Mouse (Mus musculus): Measurements from ENCODE around the gene Tpsb2. TPM values are rescaled to one million over a fixed set of nuclear protein-coding genes. Genes with fewer than 3 reads are reported as not detected.

Tpsb2 gene
- 1 to 10 TPM; 2.9 to 6.7 TPM for total RNA-seq (2021)
- long read RNA-seq, experiment 1, partial matches to known transcripts: 0 of 2 reads
- long read RNA-seq, experiment 1, other reads (novel, unspliced or antisense): 0 of 2 reads
- long read RNA-seq, experiment 2, partial matches to known transcripts: 0 of 3 reads
- long read RNA-seq, experiment 2, other reads (novel, unspliced or antisense): 0 of 3 reads

DNA sequence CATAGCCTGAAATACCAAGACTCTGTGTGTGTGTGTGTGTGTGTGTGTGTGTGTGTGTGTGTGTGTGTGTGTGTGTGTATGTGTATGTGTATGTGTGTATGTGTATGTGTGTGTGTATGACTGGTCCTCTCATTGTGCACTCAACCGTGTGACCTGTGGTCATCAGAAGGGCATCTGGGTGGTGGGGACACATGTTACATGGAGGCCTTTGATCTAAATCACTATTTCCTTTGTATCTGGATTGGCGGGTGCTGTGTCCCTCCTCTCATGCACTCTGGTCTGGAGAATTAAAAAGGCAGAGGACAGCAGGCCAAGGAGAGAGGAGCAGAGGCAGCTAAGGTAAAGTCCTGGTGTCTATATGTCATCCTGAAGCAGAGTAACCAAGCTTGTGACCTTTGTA lies at the start of gene Tpsb2:
Tpsb2 (plus strand) TSS at position 301 of the 400 bp plus-strand sequence.
- no peak for DNase-seq (ENCODE audit: low spot score in 2 of 2)

DNA sequence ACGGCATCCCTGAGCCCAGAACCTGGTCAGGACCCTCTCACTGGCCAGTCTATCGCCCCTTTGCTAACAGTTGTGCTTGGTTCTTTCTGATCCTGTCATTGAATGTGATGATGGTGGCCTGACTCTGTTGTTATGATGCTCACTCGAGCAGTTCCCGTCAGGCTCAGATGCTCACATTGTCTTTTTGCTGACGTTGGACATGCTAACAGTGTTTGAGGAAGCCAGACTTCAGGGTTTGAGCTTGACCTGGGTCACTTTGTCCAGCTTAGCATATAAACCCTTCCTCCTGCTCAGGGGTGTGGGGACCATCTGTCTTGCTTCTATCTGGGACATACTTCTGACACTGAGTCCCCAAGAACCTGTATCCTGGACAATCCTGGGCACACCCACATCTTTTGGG lies 47.8 kb upstream of the Tpsb2 start, which contains the start of gene Prss29:
Prss29 (plus strand) TSS at position 301 of the 400 bp plus-strand sequence.
- no peak for DNase-seq (ENCODE audit: low spot score in 2 of 2)

DNA sequence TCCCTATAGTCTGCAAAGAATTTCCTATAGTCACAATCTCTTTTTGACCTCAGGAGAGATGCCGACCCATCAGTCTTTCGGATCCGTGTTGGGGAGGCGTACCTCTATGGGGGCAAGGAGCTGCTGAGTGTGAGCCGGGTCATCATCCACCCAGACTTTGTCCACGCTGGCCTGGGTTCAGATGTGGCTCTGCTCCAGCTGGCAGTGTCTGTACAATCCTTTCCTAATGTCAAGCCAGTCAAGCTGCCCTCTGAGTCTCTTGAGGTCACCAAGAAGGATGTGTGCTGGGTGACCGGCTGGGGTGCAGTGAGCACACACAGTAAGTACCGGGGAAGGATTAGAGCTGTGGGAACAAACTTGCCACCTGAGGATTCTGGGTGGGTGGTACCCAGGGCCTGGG lies 45.3 kb upstream of the Tpsb2 start:
- no peak for DNase-seq (ENCODE audit: low spot score in 2 of 2)

DNA sequence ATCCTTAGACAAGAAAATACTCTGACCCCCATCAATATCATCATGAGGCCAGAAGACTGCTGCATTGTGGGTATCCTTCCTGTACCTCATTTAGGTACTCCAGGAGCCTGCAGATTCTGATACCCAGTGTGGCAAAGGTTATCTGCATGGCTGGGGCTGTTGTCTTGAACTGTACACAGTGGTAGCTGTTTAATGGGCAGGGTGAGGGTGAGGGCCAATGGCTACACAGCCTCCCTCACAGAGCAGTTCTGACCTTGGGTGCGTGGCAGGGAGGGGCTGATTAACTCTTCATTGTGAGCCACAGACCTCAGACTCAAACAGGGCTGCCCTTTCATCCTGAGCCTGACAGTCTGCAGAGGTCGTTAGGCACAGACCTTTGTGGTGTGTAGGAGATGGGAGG lies 43.2 kb upstream of the Tpsb2 start:
- DNase-seq (ENCODE audit: low spot score in 2 of 2): no peak

DNA sequence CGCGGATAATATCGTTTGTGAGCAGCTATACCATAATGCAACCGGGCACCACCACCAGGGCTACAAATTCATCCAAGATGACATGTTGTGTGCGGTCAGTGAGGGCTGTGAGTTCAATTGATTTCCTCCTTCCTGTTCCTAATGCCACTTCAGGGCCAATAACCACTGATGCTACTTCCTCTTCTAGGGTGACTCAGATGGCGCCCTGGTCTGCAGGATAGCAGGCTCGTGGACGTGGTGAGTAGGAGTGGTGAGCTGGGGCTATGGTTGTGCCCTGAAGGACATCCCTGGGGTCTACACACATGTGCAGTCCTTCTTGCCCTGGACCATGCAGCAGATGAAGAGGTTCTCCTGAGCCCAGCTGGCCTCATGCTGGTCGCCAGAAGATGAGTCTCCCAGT lies 33.8 kb upstream of the Tpsb2 start:
- no peak for DNase-seq (ENCODE audit: low spot score in 2 of 2)

DNA sequence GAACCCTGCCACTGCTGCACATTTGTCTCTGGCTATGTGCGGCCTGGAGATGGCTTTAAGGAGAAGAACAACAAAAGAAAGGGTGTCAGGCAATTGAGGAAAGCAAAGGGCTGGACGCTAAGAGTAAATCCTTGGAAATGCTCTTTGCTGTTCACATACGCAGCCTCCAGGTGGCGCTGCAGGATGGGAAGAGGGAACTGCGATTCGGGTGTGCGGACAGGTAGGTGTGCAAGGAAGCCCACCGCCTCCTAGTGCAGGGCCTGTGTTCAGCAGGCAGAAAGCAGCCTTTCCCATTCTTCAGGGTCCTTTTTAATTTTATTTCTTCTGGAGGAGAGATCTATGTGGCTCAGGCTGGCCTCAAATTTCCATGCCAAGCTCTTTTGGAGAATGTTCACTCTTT lies 32.2 kb upstream of the Tpsb2 start:
- DNase-seq (ENCODE audit: low spot score in 2 of 2): peak; percentile 66 to 72

DNA sequence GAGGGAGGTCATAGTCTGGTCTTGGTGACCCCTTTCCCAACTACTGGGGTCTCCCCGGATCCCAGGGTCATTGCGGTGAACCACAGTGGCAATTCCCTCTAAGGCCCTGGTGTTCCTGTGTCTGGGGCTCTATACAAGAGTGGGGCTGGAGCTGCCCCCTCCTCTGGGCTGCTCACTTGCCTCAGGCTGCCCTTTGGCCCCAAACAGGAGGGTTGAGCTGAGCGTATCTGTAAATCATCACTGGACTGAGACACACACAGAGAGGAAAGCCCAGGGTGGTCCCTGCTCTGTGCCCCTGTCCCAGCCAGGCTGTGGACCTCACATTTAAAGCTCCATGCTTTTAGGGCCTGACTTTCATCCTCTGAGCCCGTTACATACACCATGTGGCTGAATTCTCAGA lies 27.9 kb upstream of the Tpsb2 start:
- DNase-seq (ENCODE audit: low spot score in 2 of 2): no peak

DNA sequence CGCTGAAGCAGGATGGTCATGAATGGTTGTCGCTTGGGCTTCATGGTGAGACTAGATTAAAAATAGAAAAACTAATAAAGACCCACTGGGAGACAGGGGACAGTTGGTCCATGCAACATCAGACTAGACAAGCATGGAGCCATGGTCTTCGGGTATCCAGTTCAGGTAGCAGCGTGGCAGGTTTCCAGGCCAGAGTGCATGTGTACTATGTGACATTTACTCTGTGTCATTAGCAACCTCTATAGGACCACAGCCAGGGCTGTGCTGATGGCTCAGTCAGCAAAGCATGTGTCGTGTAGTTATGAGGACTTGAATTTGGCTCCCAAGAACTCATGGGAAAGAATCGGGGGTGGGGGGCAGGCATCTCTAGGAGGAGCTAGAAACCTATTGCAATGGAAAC lies 26.1 kb upstream of the Tpsb2 start:
- DNase-seq (ENCODE audit: low spot score in 2 of 2): no peak

DNA sequence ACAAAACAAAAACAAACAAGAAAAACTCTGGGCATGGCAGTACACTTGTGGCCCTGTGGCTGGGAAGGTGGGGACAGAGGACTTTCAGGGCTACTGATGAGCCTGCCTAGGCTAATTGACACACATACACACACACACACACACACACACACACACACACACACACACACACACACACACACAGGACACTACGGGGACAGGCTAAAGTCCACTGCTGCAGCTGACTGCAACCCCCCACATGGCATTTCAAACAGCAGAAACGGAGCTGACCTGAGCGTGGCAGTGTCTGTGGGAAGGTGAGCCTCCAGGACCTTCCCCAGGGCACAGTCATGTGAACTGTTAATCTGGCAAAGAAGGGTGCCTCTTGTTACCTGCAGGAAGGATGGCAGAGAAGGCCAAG lies 24.6 kb upstream of the Tpsb2 start:
- DNase-seq (ENCODE audit: low spot score in 2 of 2): no peak

DNA sequence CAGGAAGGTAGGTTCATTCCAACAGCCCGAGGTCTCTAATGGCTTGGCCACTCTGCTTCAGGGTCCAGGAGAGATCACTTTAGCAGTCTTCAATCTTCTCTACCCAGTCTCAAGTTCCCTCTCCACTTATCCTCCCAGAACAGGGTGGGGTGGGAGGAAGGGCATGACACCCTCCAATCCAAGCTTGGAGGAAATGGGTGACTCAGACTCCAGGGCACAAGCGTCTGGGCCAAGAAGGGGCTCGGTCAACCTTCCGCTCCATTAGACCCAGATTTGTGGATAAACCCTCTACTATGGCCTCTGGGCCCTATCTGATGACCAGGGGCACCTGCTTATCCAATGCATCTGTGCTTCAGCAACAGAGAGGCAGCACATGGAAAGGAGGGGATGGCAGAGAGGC lies 20.6 kb upstream of the Tpsb2 start, which contains the start of gene Tpsab1:
Tpsab1 (minus strand) TSS at position 101 of the 400 bp plus-strand sequence.
- no peak for DNase-seq (ENCODE audit: low spot score in 2 of 2)

DNA sequence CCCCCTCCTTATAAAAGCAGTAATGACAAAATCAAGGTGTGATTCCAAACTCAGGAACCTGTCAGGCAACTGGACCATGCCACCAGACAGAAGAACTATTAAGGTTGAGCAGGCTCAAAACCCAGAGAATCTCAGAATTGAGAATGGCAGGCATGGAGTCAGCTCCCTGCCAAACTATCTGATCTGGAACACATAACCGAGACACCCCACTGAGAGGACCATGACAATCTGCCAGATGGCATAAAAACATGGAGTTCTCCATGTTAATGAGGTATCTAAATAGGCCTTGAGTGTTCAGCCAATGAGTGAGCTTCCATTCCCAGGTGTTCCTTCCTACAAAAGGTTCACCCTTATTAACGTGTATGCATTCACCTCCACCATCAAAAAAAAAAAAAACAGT lies 4.8 kb upstream of the Tpsb2 start:
- no peak for DNase-seq (ENCODE audit: low spot score in 2 of 2)

DNA sequence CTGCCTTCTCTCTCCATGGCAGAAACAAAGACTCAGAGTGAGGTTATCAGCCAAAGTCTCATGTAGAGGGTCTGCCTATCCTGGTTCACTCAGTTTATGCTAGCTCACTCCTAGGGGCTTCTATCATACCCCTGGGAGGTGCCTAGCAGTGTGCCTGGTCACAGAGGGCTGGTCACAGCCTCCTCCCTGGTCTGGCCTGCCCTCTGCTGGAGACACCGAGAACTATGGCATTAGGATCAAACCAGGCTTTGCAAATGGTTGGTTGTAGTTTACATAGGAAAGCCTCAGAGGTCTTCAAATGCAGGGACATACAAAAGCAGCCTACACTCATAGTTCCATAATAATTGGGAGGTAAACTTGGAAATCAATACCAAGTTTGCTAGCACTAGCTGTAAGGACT lies 2.4 kb upstream of the Tpsb2 start:
- peak; percentile 56 to 61 for DNase-seq (ENCODE audit: low spot score in 2 of 2)

DNA sequence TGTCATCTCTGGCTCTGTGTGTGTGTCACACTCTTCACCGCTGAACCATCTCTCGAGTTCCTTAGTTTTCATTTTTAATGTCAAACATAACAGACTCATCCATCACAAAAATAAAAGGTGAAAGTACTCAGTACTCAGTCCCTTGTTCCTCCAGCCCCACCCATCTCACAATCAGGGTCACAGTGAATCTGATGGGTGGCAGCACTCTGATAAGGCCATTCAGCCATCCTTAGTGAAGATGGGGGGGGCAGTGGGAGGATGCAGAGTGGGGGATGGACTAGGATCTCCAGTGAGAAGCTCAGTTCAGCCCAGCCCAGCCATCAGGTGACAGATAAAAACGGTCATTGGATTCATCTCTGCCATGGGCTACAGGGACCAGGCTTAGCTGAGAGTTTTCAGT lies 2.9 kb downstream of the Tpsb2 start, which contains the start of gene Tpsg1:
Tpsg1 (plus strand) TSS at position 301 of the 400 bp plus-strand sequence.
- no peak for DNase-seq (ENCODE audit: low spot score in 2 of 2)

DNA sequence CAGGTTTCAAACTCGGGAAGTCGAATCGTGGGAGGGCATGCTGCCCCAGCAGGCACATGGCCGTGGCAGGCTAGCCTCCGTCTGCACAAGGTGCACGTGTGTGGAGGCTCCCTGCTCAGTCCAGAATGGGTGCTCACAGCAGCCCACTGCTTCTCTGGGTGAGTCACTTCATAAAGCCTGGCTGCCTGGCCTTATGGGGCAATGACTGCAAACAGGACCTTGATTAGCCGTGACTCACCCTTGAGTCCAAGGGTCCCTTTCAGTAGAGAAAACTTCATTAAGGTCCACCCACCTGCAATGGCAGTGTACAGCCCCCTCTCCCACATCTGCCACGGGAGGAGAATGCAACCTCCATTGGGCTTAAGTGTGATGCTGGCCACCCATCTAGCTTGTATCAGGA lies 6.4 kb downstream of the Tpsb2 start:
- peak in 1 of 2 experiments; percentile 35 for DNase-seq (ENCODE audit: low spot score in 2 of 2)

DNA sequence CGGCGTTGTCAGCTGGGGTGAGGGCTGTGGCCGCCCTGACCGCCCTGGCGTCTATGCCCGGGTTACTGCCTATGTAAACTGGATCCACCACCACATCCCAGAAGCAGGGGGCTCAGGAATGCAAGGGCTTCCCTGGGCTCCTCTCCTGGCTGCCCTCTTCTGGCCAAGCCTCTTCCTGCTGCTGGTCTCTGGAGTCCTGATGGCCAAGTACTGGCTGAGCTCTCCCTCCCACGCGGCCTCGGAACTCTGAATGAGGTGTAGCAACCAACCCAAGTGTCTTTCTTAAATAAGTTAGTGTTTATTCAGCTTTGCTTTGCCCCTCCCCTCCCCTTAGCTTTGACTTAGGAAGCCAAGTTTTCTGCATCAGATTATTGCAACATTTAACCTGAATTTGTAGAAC lies 7.9 kb downstream of the Tpsb2 start:
- no peak for DNase-seq (ENCODE audit: low spot score in 2 of 2)

DNA sequence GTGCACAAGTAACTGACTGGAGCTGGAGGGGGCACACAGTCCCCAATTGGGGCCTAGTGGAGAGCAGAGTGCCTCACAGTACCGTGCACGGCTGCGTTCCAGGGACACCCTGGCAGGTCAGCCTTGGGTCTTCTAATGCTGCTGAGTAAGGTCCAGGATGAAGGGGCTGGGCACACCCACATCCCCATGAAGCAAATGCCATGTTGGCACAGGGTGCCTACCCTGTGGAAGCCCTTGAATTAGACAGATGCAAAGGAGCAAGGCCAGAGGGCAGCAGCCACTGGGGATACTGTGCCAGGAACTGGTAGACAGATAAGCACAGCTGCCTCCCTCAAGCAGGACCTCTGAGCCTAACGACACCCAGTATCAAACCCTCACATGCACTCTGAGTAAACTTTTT lies 28.4 kb downstream of the Tpsb2 start:
- no peak for DNase-seq (ENCODE audit: low spot score in 2 of 2)

DNA sequence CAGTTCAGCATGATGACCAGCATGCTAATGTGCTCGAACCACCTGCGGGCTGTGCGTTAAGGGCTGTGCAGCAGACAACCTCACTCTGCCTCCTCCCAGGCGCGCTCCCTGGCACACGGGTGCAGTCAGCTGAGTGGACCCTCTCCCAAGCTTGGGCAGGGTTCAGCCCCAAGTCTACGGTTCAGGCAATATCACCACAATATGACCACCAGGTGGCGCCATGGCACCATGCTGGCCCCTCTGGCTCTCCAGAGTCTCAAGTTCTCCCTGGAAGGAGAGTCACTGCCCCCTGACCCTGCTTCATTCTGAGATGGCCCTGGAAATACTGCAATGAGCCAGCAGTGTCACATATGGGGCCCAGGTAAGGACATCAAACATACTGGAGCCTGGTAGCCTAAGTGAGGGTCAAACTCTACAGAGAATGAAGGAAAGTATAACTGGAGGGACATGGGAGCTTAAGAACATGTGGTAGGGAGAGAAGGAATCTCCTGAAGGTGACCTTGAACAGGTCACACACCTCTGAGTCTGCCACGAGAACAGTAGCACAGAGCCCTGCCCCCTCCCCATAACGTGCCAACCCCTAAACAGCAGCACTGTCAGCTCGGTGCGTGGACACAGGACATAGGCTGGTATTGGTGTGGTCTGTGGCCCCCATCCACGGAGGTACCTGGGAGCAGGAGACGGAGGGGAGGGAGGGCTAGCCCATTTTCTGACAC lies 31.9 kb downstream of the Tpsb2 start:
- peak; percentile 84 for DNase-seq (ENCODE audit: low spot score in 2 of 2)

DNA sequence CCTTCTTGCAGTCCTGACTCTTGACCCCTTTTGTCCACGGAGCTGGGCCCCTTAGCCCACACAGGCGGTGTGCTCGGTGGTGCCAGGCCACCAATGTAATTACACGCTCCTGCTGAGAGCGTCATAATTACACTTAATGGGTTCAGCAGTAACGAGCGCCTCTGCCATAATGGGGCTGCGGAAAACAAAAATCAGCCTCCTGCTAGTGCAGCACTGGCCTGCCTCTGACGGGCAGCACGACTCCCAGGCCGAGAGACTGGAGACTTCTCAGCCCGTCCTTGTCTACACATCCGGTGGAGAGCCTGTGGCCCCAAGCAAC lies 32.4 kb downstream of the Tpsb2 start:
- no peak for DNase-seq (ENCODE audit: low spot score in 2 of 2)

DNA sequence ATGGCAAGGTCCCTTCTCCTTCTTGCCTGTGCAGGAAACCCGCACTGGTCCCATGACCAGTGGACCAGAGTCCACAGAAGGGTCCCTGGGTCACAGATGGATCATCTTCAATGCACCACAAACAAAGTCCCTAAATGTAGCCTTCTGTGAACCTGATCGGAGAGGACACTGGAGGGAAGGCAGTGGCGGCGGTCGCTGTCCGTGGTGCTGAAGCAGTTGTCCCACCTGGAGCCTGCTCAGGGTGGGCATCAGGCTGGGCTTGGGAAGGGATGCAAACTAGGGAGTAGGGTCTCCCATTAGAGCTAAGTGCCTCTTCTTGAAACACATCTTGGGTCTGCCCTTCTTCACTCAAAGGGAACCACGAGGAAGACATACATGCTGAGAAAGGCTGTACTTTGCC lies 34.3 kb downstream of the Tpsb2 start:
- peak in 1 of 2 experiments; percentile 55 for DNase-seq (ENCODE audit: low spot score in 2 of 2)

DNA sequence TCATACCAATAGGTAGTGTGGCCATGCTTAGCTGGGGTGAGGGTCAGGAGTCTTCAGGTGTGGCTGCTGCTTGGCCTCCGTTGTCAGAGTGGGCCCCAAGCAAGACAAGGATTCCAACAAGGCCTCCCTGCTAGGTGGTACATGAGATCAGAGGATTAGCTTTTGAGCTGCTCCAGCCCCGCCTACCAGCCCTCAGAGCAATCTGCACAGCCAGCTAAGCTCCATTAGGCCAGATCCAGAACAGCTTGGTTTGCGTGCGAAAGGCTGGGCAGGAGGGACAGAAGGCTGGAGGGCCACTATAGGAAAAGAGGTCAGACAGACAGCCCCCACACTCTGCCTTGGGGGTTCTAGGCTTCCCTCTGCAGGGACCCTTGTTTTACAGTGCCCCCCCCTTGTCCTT lies 35.4 kb downstream of the Tpsb2 start:
- no peak for DNase-seq (ENCODE audit: low spot score in 2 of 2)

DNA sequence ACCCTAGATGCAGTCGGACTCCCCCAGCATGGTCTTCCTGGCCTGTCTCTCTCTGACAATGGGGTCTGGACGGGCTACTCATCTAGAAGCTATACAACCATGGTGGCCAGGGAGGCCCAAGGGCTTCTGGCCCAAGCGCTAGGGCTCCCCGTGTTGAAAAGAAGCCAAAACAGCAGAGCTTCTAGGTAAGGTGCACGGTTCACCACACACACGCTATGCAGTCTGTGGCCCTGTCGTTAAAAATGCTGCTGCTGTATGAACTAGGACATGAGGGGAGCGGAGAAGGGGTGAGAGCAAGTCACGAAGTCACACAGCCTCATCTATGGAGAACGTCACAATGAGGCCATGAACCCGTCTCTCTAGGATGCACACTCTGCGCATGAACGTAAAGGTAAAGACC lies 36.1 kb downstream of the Tpsb2 start:
- DNase-seq (ENCODE audit: low spot score in 2 of 2): no peak

DNA sequence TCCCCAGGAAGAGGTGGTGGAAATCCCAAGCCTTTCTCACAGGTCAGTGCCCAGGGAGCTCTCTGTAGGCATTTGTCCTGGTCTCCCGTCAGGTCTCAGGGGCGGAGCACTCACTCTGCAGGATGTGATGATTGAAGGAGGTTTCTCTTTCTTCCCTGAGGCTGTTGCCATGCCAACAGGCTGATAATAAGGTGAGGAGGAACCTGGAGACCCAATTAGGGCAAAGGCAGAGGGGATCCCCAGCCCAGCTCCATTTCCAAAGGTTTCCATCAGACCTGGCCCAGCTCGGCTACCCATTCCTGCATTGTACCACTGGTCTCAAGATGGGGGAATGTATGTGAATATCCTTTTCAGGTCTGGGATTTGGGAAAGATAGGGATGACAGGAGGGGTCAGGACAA lies 38.1 kb downstream of the Tpsb2 start:
- no peak for DNase-seq (ENCODE audit: low spot score in 2 of 2)

All from adrenal gland, adult 18-20 months (tissue).